Mouse (Mus musculus) kidney, postnatal 0 days (tissue): ENCODE measurements at regions not wholly inside any gene's neighbourhood (a gene's known extent, or its start where the extent isn't known, plus 50 kb on each side); places are given as distances from the start of the nearest gene placed in this dataset.
A peak's percentile ranks its signal among the peaks of the same experiment; 100 is the strongest.

Experiments used
- ATAC-seq: fragments of 200-750 bp; cut with Nextera tagmentation; replicated peaks from 2 replicates; pipeline ENCODE4 v1.8.0; 2017; ENCODE audit warnings: low read depth, moderate number of reproducible peaks, moderate TSS enrichment, moderate library complexity; ENCODE audit not compliant: low FRiP score
- DNase-seq: peaks from one replicate; pipeline ENCODE4 v3.0.0-alpha.2; 2016; ENCODE audit warnings: low spot score
- H3K27ac ChIP-seq: fragments of 300-500 bp; sonication (generic); 2 replicates; pipeline ENCODE4 v1.5.1; 2014; ENCODE audit warnings: mild to moderate bottlenecking
- H3K27me3 ChIP-seq: fragments of 300-500 bp; sonication (generic); 2 replicates; pipeline ENCODE4 v1.6.1; 2014; ENCODE audit warnings: low read length, mixed read lengths; ENCODE audit not compliant: insufficient read depth
- H3K36me3 ChIP-seq: fragments of 300-500 bp; sonication (generic); 2 replicates; pipeline ENCODE4 v1.6.1; 2014; ENCODE audit warnings: low read length, mixed read lengths; ENCODE audit not compliant: insufficient read depth
- H3K4me1 ChIP-seq: fragments of 300-500 bp; sonication (generic); replicated peaks from 2 replicates; pipeline ENCODE4 v1.6.1; 2014; ENCODE audit warnings: antibody characterized with exemption, low read length, mixed read lengths; ENCODE audit not compliant: insufficient read depth
- H3K4me2 ChIP-seq: fragments of 300-500 bp; sonication (generic); 2 replicates; pipeline ENCODE4 v1.6.1; 2014; ENCODE audit warnings: mild to moderate bottlenecking, low read length, moderate library complexity, mixed read lengths
- H3K4me3 ChIP-seq: fragments of 300-500 bp; sonication (generic); replicated peaks from 2 replicates; pipeline ENCODE4 v1.5.1; 2014; ENCODE audit warnings: low read depth, low read length
- H3K9ac ChIP-seq: fragments of 300-500 bp; sonication (generic); 2 replicates; pipeline ENCODE4 v1.6.1; 2014; ENCODE audit warnings: low read depth, low read length
- H3K9me3 ChIP-seq: fragments of 300-500 bp; sonication (generic); replicated peaks from 2 replicates; pipeline ENCODE4 v1.6.1; 2016; ENCODE audit warnings: low read length, inconsistent platforms, mixed read lengths
- CTCF ChIP-seq: IDR thresholded peaks from 2 replicates; pipeline ENCODE4 v1.5.1; 2016; ENCODE audit warnings: antibody characterized with exemption, low read depth, mild to moderate bottlenecking, moderate library complexity
- WGBS: fragments of 180-500 bp; shearing (Covaris S2); extraction: QIAGEN DNeasy Blood & Tissue Kit; methylation state at CpG from one replicate; pipeline ENCODE4 v1.1.7; 2014; 5-methylcytosine and 5-hydroxymethylcytosine counted together

DNA sequence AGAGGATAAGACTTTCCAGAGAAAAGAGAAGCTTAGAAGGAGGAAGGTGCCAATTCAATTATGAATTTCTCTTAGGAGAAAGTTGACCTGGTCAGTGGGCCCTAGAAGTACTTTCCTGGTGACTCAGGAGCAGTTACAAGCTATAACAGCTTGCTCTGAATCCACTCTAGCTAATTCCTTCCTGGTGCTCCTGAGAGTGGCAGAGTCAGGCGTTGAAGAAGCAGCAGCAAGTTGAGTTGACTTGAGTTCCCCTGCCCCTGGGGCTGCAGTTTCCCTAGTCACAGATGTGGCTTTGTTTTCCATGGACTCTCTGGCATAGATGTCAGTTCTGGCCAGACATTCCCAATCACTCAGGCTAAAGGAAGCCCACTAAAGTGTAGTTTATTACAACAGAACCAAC, 85.9 kb downstream of the Osr1 start:
- WGBS: 41% methylated on average over 1 of the region's 1 CpGs
- no peak overlapping the region for H3K4me3 ChIP-seq
- H3K27ac ChIP-seq: no peak overlapping the region
- H3K36me3 ChIP-seq: no peaks in the 10 kb centered on the region
- DNase-seq (no peak), ATAC-seq (no peak)
- H3K9ac ChIP-seq: no peak overlapping the region
- no peaks in the 10 kb centered on the region for H3K4me1 ChIP-seq
- TF ChIP-seq CTCF: no peak
- H3K27me3 ChIP-seq: no peaks in the 10 kb centered on the region
- no peaks in the 10 kb centered on the region for H3K9me3 ChIP-seq
- H3K4me2 ChIP-seq: no peak overlapping the region

DNA sequence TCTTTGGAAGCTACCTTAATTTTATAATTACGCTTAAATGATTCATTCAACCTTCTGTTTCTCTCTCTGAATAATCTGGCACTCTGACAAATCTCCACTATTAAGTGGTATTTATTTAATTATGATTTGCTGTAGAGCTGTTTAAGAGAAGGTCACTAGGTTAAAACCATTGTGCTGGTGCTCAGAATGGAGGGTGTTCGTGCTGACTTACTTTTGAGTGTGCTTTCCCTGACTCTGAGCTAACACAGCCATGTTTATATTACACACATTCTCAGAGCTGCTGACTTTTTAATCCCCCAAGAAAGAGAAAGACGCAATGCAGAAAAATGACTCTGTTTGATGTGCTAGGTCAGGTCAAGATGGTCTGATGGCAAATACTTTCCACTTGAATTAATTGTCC, 86.4 kb downstream of the Osr1 start:
- H3K4me1 ChIP-seq: no peaks in the 10 kb centered on the region
- DNase-seq (no peak), ATAC-seq (no peak)
- no peaks in the 10 kb centered on the region for H3K27me3 ChIP-seq
- H3K27ac ChIP-seq: no peak overlapping the region
- TF ChIP-seq CTCF: no peak
- H3K4me3 ChIP-seq: no peak overlapping the region
- H3K4me2 ChIP-seq: no peak overlapping the region
- no peaks in the 10 kb centered on the region for H3K9me3 ChIP-seq
- 35% methylated on average over 3 of the region's 3 CpGs for WGBS
- H3K36me3 ChIP-seq: no peaks in the 10 kb centered on the region
- H3K9ac ChIP-seq: no peak overlapping the region

DNA sequence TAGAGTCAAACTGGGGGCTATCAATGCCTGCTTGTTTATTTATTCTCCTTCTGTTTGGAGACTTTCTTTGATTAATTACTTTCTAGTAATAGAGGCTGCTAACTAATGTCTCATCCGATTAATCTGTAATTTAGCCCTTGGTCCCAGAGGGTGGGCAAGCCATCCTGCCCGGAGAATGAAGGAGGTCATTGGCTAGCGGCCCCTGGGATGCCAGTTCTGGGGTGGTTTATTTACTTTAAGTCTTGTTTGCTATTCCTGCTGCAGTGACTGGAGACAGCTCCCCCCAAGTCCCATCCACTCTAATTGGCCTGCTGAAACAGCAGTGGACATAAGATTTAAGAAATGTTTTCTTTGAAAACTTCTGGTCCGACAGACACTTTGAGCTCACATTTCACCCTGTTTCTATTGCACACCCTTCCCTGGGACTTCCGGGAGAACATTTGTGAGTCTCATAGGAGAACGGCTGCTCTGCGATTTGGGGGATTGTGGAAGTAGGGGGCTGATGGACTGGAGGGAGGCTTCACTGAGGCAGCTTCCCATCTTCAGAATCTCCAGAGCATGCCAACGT, 87.4 kb downstream of the Osr1 start:
- WGBS: 13% methylated on average over 8 of the region's 8 CpGs
- DNase-seq (peak; percentile 42), ATAC-seq (no peak)
- H3K4me3 ChIP-seq: no peak overlapping the region
- no peak overlapping the region for H3K9ac ChIP-seq
- H3K27me3 ChIP-seq: no peaks in the 10 kb centered on the region
- peak overlapping the region; percentile 21 for H3K4me2 ChIP-seq
- no peak overlapping the region for H3K27ac ChIP-seq
- no peaks in the 10 kb centered on the region for H3K9me3 ChIP-seq
- TF ChIP-seq CTCF: no peak
- H3K4me1 ChIP-seq: no peaks in the 10 kb centered on the region
- H3K36me3 ChIP-seq: no peaks in the 10 kb centered on the region

DNA sequence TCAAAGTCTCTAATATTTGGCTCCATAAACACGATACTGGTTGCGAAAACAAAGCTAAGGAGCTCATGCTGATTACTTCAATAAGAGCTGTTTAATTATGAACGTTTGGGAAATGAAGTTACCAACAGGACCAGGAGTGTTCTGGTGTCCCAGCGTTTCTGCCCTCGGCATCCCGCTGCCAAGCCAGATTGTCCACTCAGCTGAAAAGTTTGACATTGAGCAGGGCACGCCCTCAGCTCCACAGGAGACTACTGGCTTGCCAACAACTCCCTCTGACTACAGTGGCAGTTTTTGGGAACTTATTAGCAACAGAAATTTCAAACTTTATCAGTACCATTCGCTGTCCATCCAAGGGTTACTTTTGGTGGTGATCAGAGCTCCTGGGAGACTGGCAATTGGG, 87.9 kb downstream of the Osr1 start:
- no peak for TF ChIP-seq CTCF
- 49% methylated on average over 8 of the region's 8 CpGs for WGBS
- Histone ChIP-seq H3K36me3 (no peaks in the 10 kb centered on the region), H3K4me1 (no peaks in the 10 kb centered on the region), H3K27me3 (no peaks in the 10 kb centered on the region), H3K27ac (no peak overlapping the region), H3K9me3 (no peaks in the 10 kb centered on the region), H3K9ac (no peak overlapping the region), H3K4me3 (no peak overlapping the region), H3K4me2 (peak overlapping the region; percentile 21)
- DNase-seq: no peak
- ATAC-seq: no peak

DNA sequence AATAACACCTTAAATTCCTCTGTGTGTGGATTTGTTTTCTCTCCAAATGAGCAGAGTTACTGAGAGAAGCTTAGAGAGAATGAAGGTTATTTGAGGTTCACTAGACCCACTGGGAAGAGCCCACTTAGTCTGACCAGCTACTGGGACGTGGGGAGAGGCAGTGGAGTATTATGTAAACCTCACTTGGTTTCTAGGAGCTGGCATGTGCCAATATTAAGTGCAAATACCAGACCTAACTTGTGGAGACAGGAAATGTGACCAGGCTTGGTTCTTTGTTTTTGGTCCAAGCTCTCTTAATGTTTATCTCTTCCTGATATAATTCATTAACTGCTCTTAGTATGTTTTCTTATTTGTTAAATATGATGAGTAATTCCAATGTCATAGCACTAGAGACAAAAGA, 90.4 kb downstream of the Osr1 start:
- H3K4me3 ChIP-seq: no peak overlapping the region
- no peak overlapping the region for H3K4me2 ChIP-seq
- WGBS: 22% methylated on average over 1 of the region's 1 CpGs
- H3K36me3 ChIP-seq: no peaks in the 10 kb centered on the region
- no peak overlapping the region for H3K9ac ChIP-seq
- H3K27ac ChIP-seq: no peak overlapping the region
- DNase-seq: no peak
- no peaks in the 10 kb centered on the region for H3K4me1 ChIP-seq
- no peaks in the 10 kb centered on the region for H3K27me3 ChIP-seq
- no peaks in the 10 kb centered on the region for H3K9me3 ChIP-seq
- ATAC-seq: no peak
- TF ChIP-seq CTCF: no peak

DNA sequence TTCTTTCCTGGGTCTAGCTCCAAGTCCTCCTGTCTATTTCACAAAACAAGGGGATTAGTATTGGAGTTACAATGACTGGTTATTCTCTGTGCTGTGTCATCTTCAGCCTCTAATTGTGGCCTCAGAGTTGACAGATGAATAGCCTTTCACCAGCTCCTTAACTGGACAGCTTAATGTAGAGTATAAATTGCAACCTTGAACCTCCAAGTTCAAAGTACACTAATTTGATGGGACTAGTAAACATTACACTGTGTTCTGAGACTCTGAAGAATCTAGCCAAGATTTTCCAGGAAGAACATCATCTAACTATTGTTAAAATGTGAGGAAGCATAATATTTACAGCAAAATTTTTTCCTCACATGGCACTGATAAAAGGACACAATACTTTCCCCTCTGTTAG, 118.9 kb downstream of the Osr1 start:
- Histone ChIP-seq H3K27ac (no peak overlapping the region), H3K9ac (no peak overlapping the region), H3K4me2 (no peak overlapping the region), H3K4me1 (no peaks in the 10 kb centered on the region), H3K4me3 (no peak overlapping the region), H3K27me3 (no peaks in the 10 kb centered on the region), H3K36me3 (no peaks in the 10 kb centered on the region), H3K9me3 (no peaks in the 10 kb centered on the region)
- DNase-seq (peak; percentile 27), ATAC-seq (no peak)
- no peak for TF ChIP-seq CTCF

DNA sequence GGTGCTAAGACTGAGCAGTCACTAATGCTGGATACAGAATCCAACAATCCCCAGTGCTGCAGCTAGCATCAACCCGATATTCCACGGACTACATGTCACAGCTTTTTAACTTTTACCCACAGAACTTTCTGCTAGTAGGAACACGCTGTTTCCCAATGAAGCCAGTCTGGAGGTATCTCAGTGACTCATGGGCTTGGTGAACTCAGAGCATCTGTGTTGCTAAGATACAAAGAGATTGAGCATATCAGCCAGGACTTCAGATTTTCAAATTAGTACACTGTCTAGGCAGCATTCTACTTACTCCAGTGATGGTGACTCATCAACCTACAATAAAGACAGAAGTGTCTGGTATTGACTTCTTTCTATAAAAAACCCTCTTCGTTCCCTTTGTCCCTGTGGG, 119.6 kb downstream of the Osr1 start:
- H3K27me3 ChIP-seq: no peaks in the 10 kb centered on the region
- H3K27ac ChIP-seq: no peak overlapping the region
- no peaks in the 10 kb centered on the region for H3K36me3 ChIP-seq
- no peak for TF ChIP-seq CTCF
- no peak overlapping the region for H3K4me2 ChIP-seq
- no peaks in the 10 kb centered on the region for H3K4me1 ChIP-seq
- WGBS: 86% methylated on average over 4 of the region's 4 CpGs
- no peaks in the 10 kb centered on the region for H3K9me3 ChIP-seq
- no peak overlapping the region for H3K9ac ChIP-seq
- DNase-seq (no peak), ATAC-seq (no peak)
- no peak overlapping the region for H3K4me3 ChIP-seq
